Mouse (Mus musculus): ENCODE measurements around the gene Slc6a13. TPM values are rescaled to one million over a fixed set of nuclear protein-coding genes. Genes with fewer than 3 reads are reported as not detected.
A peak's percentile ranks its signal among the peaks of the same experiment; 100 is the strongest.

Gene Slc6a13
- total RNA-seq, 2 experiments from 2014 or later, result 8.9 to 11.6 TPM

GRCm38 (mm10) chr6:121325740-121326139, 25.7 kb downstream of the Slc6a13 start:
- DNase-seq (ENCODE audit: low spot score in 2 of 2), result no peak

- no peak for DNase-seq (ENCODE audit: low spot score in 2 of 2)
These were observed 26.6 kb downstream of the Slc6a13 start for GRCm38 (mm10) chr6:121326486-121327069.

- DNase-seq (ENCODE audit: low spot score in 2 of 2), result peak in 1 of 2 experiments; percentile 27
These were observed 28.4 kb downstream of the Slc6a13 start for GRCm38 (mm10) chr6:121328417-121328884.

- DNase-seq (ENCODE audit: low spot score in 2 of 2), result no peak
These were observed 30.0 kb downstream of the Slc6a13 start for GRCm38 (mm10) chr6:121329848-121330508.

- no peak for DNase-seq (ENCODE audit: low spot score in 2 of 2)
These were observed 35.8 kb downstream of the Slc6a13 start for GRCm38 (mm10) chr6:121335841-121336240.

- no peak for DNase-seq (ENCODE audit: low spot score in 2 of 2)
These were observed 36.5 kb downstream of the Slc6a13 start for GRCm38 (mm10) chr6:121336558-121336957.

GRCm38 (mm10) chr6:121337229-121337628, 37.2 kb downstream of the Slc6a13 start:
- no peak for DNase-seq (ENCODE audit: low spot score in 2 of 2)

GRCm38 (mm10) chr6:121337770-121338518, 37.9 kb downstream of the Slc6a13 start:
- peak; percentile 72 to 93 for DNase-seq (ENCODE audit: low spot score in 2 of 2)

GRCm38 (mm10) chr6:121338519-121338896, 38.5 kb downstream of the Slc6a13 start:
- no peak for DNase-seq (ENCODE audit: low spot score in 2 of 2)

- DNase-seq (ENCODE audit: low spot score in 2 of 2), result no peak
These were observed 41.6 kb downstream of the Slc6a13 start for GRCm38 (mm10) chr6:121341650-121342049.

- no peak for DNase-seq (ENCODE audit: low spot score in 2 of 2)
These were observed 43.2 kb downstream of the Slc6a13 start, which contains the start of gene Slc6a12 for GRCm38 (mm10) chr6:121343026-121343770. Gene Slc6a12, plus strand, starts transcription at chr6:121343076.

- no peak for DNase-seq (ENCODE audit: low spot score in 2 of 2)
These were observed 43.7 kb downstream of the Slc6a13 start for GRCm38 (mm10) chr6:121343771-121344123.

- DNase-seq (ENCODE audit: low spot score in 2 of 2), result no peak
These were observed 44.3 kb downstream of the Slc6a13 start for GRCm38 (mm10) chr6:121344329-121344728.

GRCm38 (mm10) chr6:121346428-121346827, 46.4 kb downstream of the Slc6a13 start:
- DNase-seq (ENCODE audit: low spot score in 2 of 2), result no peak

GRCm38 (mm10) chr6:121352276-121352675, 52.2 kb downstream of the Slc6a13 start:
- DNase-seq (ENCODE audit: low spot score in 2 of 2), result no peak

GRCm38 (mm10) chr6:121356041-121356440, 56.0 kb downstream of the Slc6a13 start:
- no peak for DNase-seq (ENCODE audit: low spot score in 2 of 2)

GRCm38 (mm10) chr6:121357232-121357631, 57.2 kb downstream of the Slc6a13 start:
- no peak for DNase-seq (ENCODE audit: low spot score in 2 of 2)

- DNase-seq (ENCODE audit: low spot score in 2 of 2), result no peak
These were observed 63.0 kb downstream of the Slc6a13 start for GRCm38 (mm10) chr6:121363061-121363460.

- no peak for DNase-seq (ENCODE audit: low spot score in 2 of 2)
These were observed 63.9 kb downstream of the Slc6a13 start for GRCm38 (mm10) chr6:121363956-121364355.

GRCm38 (mm10) chr6:121366537-121366936, 66.5 kb downstream of the Slc6a13 start:
- peak in 1 of 2 experiments; percentile 26 for DNase-seq (ENCODE audit: low spot score in 2 of 2)

- no peak for DNase-seq (ENCODE audit: low spot score in 2 of 2)
These were observed 67.1 kb downstream of the Slc6a13 start for GRCm38 (mm10) chr6:121367099-121367498.
